Mouse (Mus musculus) lung, adult 2 months (tissue): ENCODE data around the gene Alox5ap.

Experiments used
- CTCF ChIP-seq: fragments of 200-500 bp; IDR thresholded peaks from 2 replicates; pipeline ENCODE4 v1.5.1; 2011; ENCODE audit warnings: mild to moderate bottlenecking, low read length, control low read depth; ENCODE audit not compliant: insufficient read depth
- POLR2A ChIP-seq: fragments of 200-500 bp; IDR thresholded peaks from 2 replicates; pipeline ENCODE4 v1.6.1; 2011; ENCODE audit warnings: low read depth, mild to moderate bottlenecking, control low read depth, low read length, borderline replicate concordance; ENCODE audit errors: extremely low read depth

DNA sequence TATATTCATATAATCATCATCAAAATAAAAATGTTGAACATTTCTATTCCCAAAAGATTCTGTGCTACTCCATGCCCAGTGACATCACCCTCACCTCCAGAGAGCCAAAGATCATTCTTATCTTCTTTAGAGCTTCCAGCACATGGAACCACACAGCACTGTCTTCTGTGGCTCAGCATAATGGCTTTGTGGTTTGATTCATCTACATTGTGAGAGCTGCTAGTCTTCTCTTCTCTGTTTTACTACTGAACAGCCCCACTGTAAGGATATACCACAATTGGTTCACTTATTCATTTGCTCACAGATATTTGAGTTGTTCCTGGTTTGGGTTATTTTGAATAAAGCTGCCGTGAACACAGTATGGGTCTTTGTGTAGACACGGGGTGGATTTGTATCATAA, 9.0 kb upstream of the Alox5ap start:
- TF ChIP-seq CTCF (no peak), POLR2A (no peak)
